Mouse (Mus musculus): ENCODE results near the gene Tbc1d30.

DNA sequence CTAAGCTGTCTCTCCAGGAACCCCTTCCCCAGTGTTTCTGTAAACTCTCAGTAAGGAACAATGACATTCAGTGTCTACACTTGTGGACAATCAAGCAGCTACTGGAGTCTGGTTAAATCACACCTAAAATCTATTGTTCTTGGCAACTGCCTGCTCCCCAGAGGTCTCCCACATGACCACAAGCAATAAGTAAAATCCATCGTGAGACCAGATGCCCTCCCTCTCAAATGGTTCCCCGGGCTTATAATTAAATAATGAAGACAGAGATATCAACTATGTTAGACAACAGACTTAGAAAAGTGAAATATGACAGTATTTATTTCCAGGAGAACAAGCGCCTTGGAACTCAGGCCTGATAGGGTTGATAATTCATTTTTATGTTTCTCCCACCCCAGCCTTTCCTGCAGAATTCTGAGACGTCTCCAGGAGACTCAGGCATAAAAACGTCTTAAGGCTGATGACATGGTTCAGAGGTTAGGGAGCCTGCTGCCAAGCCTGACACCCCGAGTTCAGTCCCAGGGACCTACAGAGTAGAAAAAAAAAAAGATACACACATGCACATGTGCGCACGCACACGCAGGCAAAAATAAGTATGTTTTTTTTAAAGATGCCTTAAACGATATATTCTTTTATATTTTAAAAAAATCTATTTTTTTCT lies 115.8 kb downstream of the Tbc1d30 start:
- TF ChIP-seq POLR2A (IDR thresholded peaks at IDR 0.05; ENCODE audit: low read depth, low read length) (no peak), CTCF (IDR thresholded peaks at IDR 0.05; ENCODE audit: extremely low read depth, insufficient read depth, insufficient read length, insufficient replicate concordance) (no peak)
